Mouse (Mus musculus): ENCODE measurements around the gene Epb41l4b. TPM values are rescaled to one million over a fixed set of nuclear protein-coding genes. Genes with fewer than 3 reads are reported as not detected.

Epb41l4b gene
- polyA plus RNA-seq, 1 experiment from 2014 or later = 2.9 TPM

DNA sequence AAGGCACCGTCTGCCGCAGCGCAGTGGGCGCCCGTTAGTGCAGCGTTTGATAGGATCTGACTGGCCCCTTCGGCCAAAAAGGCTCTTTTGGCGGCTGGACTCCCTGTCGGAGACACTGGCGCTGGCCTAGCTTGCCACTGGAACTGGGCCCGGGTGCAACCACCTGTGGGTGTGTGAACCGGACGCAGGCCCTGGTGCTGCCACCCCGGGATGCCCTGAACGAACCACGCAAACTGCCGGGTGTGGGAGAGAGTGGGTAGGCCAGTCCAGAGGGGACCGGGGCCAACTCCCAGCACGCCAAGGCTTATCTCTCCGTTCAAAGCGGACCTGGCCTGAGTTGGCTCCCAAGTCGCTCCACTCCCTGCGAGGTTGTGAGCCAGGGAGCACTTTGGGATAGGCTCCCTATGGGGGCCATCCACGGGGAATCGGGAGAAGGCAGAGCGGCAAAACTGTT, 1.3 kb downstream of the Epb41l4b start:
- ATAC-seq (ENCODE audit: insufficient number of reproducible peaks, low FRiP score, low TSS enrichment, low read depth) (no peak; the same call in 1 of the 2 replicates), DNase-seq (ENCODE audit: low spot score) (peak; percentile 60)
- WGBS = 5% methylated on average over 26 of the region's 26 CpGs
- no peak overlapping the region for H3K27ac ChIP-seq (replicated peaks; ENCODE audit: low read depth, low read length)
- H3K27me3 ChIP-seq (ENCODE audit: control insufficient read depth, insufficient read depth, low read length) = peaks cover 12% of the 10 kb centered on the region
- H3K9me3 ChIP-seq (ENCODE audit: control insufficient read depth, low read length) = no peaks in the 10 kb centered on the region
- H3K4me2 ChIP-seq (ENCODE audit: low read depth, severe bottlenecking) = peak overlapping the region; percentile 92
- H3K9ac ChIP-seq (ENCODE audit: low read length) = 0 out of 2 replicates have a peak overlapping the region, but pooled peaks have one; percentile 72
- H3K4me3 ChIP-seq (ENCODE audit: low read depth, low read length) = peak overlapping the region; percentile 53
- peaks cover 26% of the 10 kb centered on the region for H3K4me1 ChIP-seq (ENCODE audit: control insufficient read depth, insufficient read depth, low read length)
- H3K36me3 ChIP-seq (ENCODE audit: control insufficient read depth, insufficient read depth, low read length) = no peaks in the 10 kb centered on the region

DNA sequence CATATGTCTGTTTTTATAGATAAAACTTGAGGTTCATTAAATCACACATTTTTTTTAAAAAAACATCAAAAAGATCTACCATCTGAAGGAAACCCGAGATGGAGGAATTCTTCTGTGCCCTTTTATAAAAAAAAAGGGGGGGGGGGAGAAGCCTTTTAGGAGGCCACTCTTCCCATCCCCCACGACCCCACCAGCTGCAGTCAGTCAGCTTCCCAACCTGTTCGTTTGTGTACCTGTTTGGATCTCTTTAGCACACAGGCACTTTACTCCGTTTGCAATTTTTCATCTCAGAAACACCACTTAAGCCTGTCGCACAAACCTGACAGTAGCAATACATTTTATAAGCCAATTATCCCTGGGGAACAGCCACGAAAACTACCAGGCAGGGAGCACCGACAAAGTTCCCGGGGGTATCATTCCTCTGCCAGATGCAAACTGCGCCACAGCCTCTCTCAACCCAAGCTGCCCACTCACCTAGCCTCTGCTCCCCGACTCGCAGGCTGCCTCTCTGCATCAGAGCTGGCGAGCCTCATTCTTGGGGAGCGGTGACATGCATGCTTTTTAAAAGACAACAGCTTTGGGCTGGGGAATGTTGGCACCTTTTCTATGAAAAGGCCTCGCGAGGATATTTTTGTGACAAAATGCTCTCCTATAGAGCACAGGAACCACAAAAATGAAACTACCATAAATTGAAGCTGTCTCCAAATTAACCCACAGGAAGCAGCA, 2.1 kb downstream of the Epb41l4b start:
- ATAC-seq (ENCODE audit: insufficient number of reproducible peaks, low FRiP score, low TSS enrichment, low read depth) (no peak), DNase-seq (ENCODE audit: low spot score) (peak; percentile 47)
- WGBS = 12% methylated on average over 15 of the region's 15 CpGs
- Histone ChIP-seq H3K36me3 (ENCODE audit: control insufficient read depth, insufficient read depth, low read length) (no peaks in the 10 kb centered on the region), H3K27ac (replicated peaks; ENCODE audit: low read depth, low read length) (no peak overlapping the region), H3K4me3 (ENCODE audit: low read depth, low read length) (peak overlapping the region; percentile 53), H3K9me3 (ENCODE audit: control insufficient read depth, low read length) (no peaks in the 10 kb centered on the region), H3K4me1 (ENCODE audit: control insufficient read depth, insufficient read depth, low read length) (peaks cover 26% of the 10 kb centered on the region), H3K9ac (ENCODE audit: low read length) (no peak overlapping the region), H3K4me2 (ENCODE audit: low read depth, severe bottlenecking) (peak overlapping the region; percentile 92), H3K27me3 (ENCODE audit: control insufficient read depth, insufficient read depth, low read length) (peaks cover 12% of the 10 kb centered on the region)

DNA sequence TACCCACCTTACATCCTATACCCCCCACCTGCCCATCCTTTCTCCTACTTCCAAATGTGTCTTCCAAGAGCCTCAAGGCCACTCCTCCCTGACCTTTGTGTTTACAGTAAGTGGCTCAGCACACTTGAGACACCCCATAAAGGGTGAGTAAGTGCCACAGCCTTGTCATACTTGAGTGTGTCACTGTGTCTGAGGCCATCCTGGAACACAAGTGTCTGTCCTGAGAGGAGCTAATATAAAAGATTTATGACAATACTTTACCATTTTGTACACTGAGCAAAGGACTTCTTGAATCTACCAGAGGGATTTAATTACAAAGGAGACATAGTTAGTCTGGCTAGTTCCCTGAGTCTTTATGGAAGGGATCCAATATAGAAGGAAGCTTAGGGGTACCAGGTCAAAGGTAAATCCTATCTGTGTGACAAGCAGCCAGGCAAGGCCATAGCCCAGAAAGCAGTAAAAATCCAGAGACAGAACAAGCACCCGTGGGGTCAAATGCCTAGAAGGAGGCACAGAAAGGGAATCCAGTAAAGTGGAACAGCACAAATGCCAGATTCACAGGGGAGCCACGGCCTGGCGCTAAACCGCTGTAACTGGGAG, 2.9 kb downstream of the Epb41l4b start:
- no peak overlapping the region for H3K27ac ChIP-seq (replicated peaks; ENCODE audit: low read depth, low read length)
- no peaks in the 10 kb centered on the region for H3K36me3 ChIP-seq (ENCODE audit: control insufficient read depth, insufficient read depth, low read length)
- no peak overlapping the region for H3K4me2 ChIP-seq (ENCODE audit: low read depth, severe bottlenecking)
- H3K4me3 ChIP-seq (ENCODE audit: low read depth, low read length) = no peak overlapping the region
- peaks cover 26% of the 10 kb centered on the region for H3K4me1 ChIP-seq (ENCODE audit: control insufficient read depth, insufficient read depth, low read length)
- H3K9ac ChIP-seq (ENCODE audit: low read length) = no peak overlapping the region
- 18% methylated on average over 4 of the region's 4 CpGs for WGBS
- H3K27me3 ChIP-seq (ENCODE audit: control insufficient read depth, insufficient read depth, low read length) = peaks cover 12% of the 10 kb centered on the region
- no peak for ATAC-seq (ENCODE audit: insufficient number of reproducible peaks, low FRiP score, low TSS enrichment, low read depth)
- no peak for DNase-seq (ENCODE audit: low spot score)
- H3K9me3 ChIP-seq (ENCODE audit: control insufficient read depth, low read length) = no peaks in the 10 kb centered on the region

DNA sequence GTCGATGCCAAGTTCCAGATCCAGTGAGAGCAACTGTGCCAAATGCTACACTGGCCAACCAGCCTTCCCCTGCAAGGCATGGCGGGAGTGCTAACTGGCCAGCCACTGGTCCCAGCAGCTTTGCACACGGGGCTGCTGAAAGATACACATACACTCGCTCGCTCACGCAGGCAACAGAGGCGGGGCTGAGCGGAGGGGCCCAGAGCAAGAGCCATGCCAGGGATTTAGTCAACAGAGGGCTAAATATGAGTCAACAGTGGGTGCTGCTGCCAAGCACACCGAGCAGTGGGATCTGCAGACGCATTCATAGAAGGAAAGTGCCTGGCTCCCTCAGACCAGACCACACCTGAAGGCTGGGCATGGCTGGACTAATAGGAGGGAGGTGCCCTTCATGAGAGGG, 3.8 kb downstream of the Epb41l4b start:
- Histone ChIP-seq H3K36me3 (ENCODE audit: control insufficient read depth, insufficient read depth, low read length) (no peaks in the 10 kb centered on the region), H3K27ac (replicated peaks; ENCODE audit: low read depth, low read length) (no peak overlapping the region), H3K4me3 (ENCODE audit: low read depth, low read length) (no peak overlapping the region), H3K4me1 (ENCODE audit: control insufficient read depth, insufficient read depth, low read length) (peaks cover 26% of the 10 kb centered on the region), H3K9me3 (ENCODE audit: control insufficient read depth, low read length) (no peaks in the 10 kb centered on the region), H3K9ac (ENCODE audit: low read length) (no peak overlapping the region), H3K27me3 (ENCODE audit: control insufficient read depth, insufficient read depth, low read length) (peaks cover 12% of the 10 kb centered on the region), H3K4me2 (ENCODE audit: low read depth, severe bottlenecking) (no peak overlapping the region)
- WGBS = 75% methylated on average over 10 of the region's 10 CpGs
- DNase-seq (ENCODE audit: low spot score) = no peak
- no peak for ATAC-seq (ENCODE audit: insufficient number of reproducible peaks, low FRiP score, low TSS enrichment, low read depth)

DNA sequence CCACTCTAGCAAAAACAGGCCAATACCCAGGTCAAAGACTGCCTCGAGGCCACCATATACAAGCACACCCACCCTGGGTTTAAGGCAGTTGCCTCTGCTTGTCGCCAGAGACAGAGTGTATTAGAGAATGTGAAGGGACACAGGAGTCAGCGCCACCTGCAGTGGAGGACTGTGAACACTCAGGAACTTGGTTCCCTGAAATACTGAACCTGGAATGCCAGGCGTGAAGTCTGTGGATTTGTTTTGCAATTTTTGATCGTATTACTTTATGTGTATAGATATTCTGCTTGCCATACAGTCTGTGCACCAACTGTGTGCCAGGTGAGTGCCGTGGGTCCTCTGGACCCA, 5.2 kb downstream of the Epb41l4b start:
- no peaks in the 10 kb centered on the region for H3K9me3 ChIP-seq (ENCODE audit: control insufficient read depth, low read length)
- H3K27me3 ChIP-seq (ENCODE audit: control insufficient read depth, insufficient read depth, low read length) = peaks cover 12% of the 10 kb centered on the region
- peaks cover 26% of the 10 kb centered on the region for H3K4me1 ChIP-seq (ENCODE audit: control insufficient read depth, insufficient read depth, low read length)
- H3K9ac ChIP-seq (ENCODE audit: low read length) = no peak overlapping the region
- H3K4me2 ChIP-seq (ENCODE audit: low read depth, severe bottlenecking) = no peak overlapping the region
- no peaks in the 10 kb centered on the region for H3K36me3 ChIP-seq (ENCODE audit: control insufficient read depth, insufficient read depth, low read length)
- WGBS = 82% methylated on average over 6 of the region's 6 CpGs
- ATAC-seq (ENCODE audit: insufficient number of reproducible peaks, low FRiP score, low TSS enrichment, low read depth) = no peak
- no peak for DNase-seq (ENCODE audit: low spot score)
- no peak overlapping the region for H3K27ac ChIP-seq (replicated peaks; ENCODE audit: low read depth, low read length)
- no peak overlapping the region for H3K4me3 ChIP-seq (ENCODE audit: low read depth, low read length)

DNA sequence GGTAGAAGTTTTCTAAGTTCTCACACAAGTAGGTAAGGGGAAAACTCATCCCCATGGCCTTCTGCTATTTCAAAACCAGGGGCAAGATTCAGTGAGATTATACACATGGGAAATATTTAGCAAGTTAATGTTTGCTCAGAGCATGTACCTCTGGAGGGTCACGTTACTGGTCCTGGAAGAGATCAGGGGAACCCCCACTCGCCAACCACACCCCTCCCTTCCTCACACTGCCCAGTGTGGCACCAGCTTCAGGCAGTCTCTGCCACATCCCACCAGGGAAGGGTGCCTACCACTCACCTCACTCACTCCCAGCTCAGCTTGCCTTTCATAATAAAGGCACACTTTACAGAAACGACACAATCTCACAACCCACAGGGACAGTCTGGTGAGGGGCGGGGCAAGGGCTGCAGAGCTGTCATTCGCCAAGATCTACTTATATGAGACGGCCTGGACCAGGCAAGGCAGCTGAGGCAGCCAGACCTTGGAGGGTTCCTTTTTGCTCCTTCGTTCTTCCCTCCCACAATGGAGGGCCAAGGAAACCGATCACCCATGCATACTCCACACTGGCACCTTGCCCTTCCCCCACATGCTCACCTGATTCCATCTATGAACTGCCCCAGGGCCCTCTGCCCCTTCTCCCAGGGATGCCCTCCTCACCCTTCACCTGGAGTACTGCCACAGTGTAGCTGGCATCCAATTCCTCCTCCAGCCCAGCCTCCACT, 5.7 kb downstream of the Epb41l4b start:
- Histone ChIP-seq H3K9me3 (ENCODE audit: control insufficient read depth, low read length) (no peaks in the 10 kb centered on the region), H3K9ac (ENCODE audit: low read length) (no peak overlapping the region), H3K27me3 (ENCODE audit: control insufficient read depth, insufficient read depth, low read length) (peaks cover 10% of the 10 kb centered on the region), H3K36me3 (ENCODE audit: control insufficient read depth, insufficient read depth, low read length) (no peaks in the 10 kb centered on the region), H3K4me3 (ENCODE audit: low read depth, low read length) (no peak overlapping the region), H3K4me2 (ENCODE audit: low read depth, severe bottlenecking) (no peak overlapping the region), H3K4me1 (ENCODE audit: control insufficient read depth, insufficient read depth, low read length) (peaks cover 24% of the 10 kb centered on the region), H3K27ac (replicated peaks; ENCODE audit: low read depth, low read length) (no peak overlapping the region)
- 76% methylated on average over 8 of the region's 8 CpGs for WGBS
- no peak for ATAC-seq (ENCODE audit: insufficient number of reproducible peaks, low FRiP score, low TSS enrichment, low read depth)
- DNase-seq (ENCODE audit: low spot score) = no peak

DNA sequence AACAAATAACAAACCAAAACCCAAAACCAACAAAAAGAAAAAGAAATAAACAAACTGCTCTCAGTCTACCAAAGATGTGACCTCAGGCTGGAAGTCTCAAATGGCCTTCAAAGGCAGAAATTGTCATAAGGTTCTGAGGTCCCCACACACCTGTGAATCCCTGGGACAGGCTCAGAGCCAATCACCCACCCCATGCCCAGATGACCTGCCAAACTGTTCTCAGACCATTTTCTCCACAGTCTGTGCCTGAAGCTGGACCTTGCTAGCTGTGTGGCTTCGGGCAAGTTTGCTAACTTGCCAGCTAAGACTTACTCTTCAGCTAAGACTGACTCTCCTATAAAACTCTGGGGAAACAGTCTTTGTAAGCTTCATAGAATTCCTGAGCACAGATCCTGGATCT, 7.8 kb downstream of the Epb41l4b start:
- H3K4me3 ChIP-seq (ENCODE audit: low read depth, low read length) = no peak overlapping the region
- peaks cover 4% of the 10 kb centered on the region for H3K4me1 ChIP-seq (ENCODE audit: control insufficient read depth, insufficient read depth, low read length)
- ATAC-seq (ENCODE audit: insufficient number of reproducible peaks, low FRiP score, low TSS enrichment, low read depth) (no peak), DNase-seq (ENCODE audit: low spot score) (no peak)
- H3K27ac ChIP-seq (replicated peaks; ENCODE audit: low read depth, low read length) = no peak overlapping the region
- H3K9ac ChIP-seq (ENCODE audit: low read length) = no peak overlapping the region
- no peak overlapping the region for H3K4me2 ChIP-seq (ENCODE audit: low read depth, severe bottlenecking)
- H3K27me3 ChIP-seq (ENCODE audit: control insufficient read depth, insufficient read depth, low read length) = no peaks in the 10 kb centered on the region
- WGBS = 86% methylated on average over 1 of the region's 1 CpGs
- H3K36me3 ChIP-seq (ENCODE audit: control insufficient read depth, insufficient read depth, low read length) = no peaks in the 10 kb centered on the region
- H3K9me3 ChIP-seq (ENCODE audit: control insufficient read depth, low read length) = no peaks in the 10 kb centered on the region

DNA sequence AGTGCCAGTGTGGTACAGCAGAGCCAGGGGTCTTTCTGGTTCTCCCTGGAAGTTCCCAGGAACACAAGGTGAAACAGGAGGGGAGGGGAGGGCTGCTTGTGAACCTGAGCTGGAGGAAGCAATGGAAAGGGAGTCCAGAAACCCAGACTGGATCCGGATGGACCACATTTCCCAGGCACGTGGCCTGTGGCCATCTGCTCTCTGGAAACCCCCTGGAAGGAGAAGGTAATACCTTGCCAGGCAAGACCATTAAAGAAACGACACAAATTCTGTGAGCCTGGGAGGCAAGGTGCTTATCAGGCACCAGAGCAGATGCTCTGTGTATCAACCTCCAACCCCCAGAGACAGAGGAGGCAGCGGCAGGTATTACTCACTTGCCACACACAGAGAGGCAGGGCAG, 8.7 kb downstream of the Epb41l4b start:
- H3K27me3 ChIP-seq (ENCODE audit: control insufficient read depth, insufficient read depth, low read length) = no peaks in the 10 kb centered on the region
- H3K4me3 ChIP-seq (ENCODE audit: low read depth, low read length) = no peak overlapping the region
- 45% methylated on average over 4 of the region's 4 CpGs for WGBS
- H3K27ac ChIP-seq (replicated peaks; ENCODE audit: low read depth, low read length) = 0 out of 2 replicates have a peak overlapping the region, but pooled peaks have one; percentile 8
- H3K4me1 ChIP-seq (ENCODE audit: control insufficient read depth, insufficient read depth, low read length) = no peaks in the 10 kb centered on the region
- H3K36me3 ChIP-seq (ENCODE audit: control insufficient read depth, insufficient read depth, low read length) = no peaks in the 10 kb centered on the region
- no peak overlapping the region for H3K4me2 ChIP-seq (ENCODE audit: low read depth, severe bottlenecking)
- no peaks in the 10 kb centered on the region for H3K9me3 ChIP-seq (ENCODE audit: control insufficient read depth, low read length)
- DNase-seq (ENCODE audit: low spot score) (no peak), ATAC-seq (ENCODE audit: insufficient number of reproducible peaks, low FRiP score, low TSS enrichment, low read depth) (no peak)
- H3K9ac ChIP-seq (ENCODE audit: low read length) = no peak overlapping the region

Measured in limb, embryonic 11.5 days (tissue).